Mouse (Mus musculus) mature B cell (primary cell): ENCODE results near the gene Syt7.

Experiments used
- in situ Hi-C: fragments of 300-500 bp; cut with MboI; formaldehyde crosslinking; loops from 2 replicates; pipeline ENCODE4 v1.14.3; 2019

The Syt7 gene

DNA sequence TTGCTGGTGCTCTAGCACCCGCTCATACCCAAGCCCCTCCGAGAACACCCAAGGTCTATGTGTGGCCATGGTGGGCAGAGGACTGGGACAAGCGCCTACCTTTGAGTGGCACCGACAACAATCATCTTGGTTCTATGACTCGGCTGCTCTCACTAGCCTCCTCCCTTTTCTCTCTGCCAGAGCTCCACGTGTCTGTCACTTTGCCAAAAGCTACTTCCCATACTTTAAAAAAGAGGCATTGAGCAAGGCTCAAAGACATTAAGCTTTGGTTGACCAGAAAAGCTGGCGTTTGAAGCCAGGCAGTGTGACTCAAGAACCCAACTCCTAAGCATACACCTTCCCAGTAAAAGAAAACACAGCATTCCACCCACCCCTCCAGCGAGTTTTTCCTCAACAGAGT lies 69.2 kb downstream of the Syt7 start:
- in situ Hi-C loops, result no loop called here

DNA sequence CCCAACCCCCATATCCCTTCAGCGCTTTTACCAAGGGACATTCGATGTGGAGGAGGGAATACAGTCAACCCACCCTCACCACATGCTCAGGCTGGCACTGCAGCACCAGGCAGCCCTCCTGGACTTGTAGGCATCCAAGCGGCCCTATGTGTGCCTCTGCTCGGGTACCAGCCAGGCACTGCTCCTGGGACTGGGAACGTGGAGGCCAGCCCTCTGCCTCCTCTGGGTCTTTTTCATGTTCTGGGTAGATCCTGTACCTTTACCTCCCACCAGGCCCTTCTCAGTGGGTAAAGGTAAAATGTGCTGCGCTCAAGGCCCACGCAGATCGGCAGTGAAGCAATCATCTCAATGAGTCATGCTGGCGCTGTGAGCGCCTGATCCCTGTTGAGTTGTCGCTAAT lies 71.0 kb downstream of the Syt7 start:
- in situ Hi-C loops, result no loop called here

DNA sequence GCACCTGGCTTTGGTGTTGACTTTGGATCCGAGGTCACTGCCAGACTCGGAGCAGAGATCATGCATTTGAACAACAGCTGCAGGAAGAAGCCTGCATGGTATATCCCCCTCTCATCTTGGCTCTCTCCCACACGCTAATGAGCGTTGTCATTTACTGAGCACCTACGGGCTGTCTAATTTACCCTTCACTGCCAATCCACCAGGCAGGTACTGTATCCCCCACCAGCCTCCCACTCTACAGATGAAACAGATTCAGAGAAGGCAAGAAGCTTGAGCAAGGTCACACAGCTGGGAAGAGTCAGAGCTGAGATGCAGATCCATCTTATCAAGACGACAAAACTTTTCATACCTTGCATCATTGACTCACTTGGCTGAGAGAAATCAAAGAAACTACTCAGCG lies 72.7 kb downstream of the Syt7 start:
- in situ Hi-C loops, result no loop called here

DNA sequence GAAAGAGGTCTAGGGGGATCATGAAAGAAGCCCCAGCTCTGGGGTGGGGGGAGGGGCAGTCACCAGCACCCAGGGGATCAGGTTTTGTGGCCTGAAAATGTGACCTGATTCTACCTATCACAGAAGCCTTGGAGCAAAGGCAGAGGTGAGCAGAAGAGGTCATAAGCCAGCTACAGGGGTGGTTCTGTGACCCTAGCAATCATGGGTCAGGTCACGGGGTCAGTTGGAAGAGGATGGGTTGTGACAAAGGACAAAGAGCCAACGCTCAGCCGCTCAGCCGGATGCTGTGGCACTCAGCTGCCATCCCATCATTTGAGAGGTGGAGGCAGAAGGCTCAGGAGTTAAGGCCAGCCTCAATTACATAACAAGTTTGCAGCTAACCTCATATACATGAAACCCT lies 75.5 kb downstream of the Syt7 start:
- in situ Hi-C loops, result no loop called here

DNA sequence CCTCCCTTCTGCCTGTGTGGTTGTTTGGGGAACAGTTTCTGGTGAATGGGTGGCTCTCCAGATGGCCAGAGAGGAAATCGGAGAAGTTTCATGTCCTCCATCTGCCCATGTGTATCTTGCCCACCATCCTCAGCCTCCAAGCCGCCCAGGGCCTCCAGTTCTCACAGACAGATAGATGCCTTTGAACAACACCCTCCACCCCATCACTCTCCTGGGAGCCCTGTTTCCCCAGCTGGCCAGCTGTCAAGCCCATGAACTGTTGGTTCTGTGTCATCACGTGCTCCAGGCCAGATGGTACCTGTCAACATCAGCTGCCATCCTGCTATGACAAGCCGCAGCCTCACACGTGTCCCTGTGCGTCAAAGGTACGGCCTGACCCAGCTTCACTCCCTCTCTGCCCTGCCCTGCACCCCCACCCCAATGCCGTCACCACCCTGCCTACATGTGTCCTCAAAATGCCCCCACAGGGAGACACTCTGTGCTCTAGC lies 80.3 kb downstream of the Syt7 start:
- in situ Hi-C loops, result no loop called here

DNA sequence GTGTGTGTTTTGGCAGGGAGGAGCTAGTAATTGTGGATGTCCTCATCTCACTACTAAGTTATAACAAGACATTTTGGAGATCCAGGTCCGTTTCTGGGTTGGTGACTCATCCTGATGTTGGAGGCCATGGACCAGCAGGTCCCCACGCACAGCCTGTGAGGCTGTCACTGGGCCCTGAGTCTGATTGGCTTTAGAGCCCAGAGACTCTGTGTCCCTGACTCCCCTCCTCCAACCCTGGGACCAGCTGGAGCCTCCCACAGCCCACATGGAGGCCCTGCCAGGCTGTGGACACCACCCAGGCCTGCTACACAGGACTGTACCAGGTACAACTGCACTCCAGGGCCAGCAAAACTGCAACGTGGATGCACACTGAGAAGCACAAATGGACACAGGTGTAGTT lies 84.1 kb downstream of the Syt7 start:
- in situ Hi-C loops, result no loop called here

DNA sequence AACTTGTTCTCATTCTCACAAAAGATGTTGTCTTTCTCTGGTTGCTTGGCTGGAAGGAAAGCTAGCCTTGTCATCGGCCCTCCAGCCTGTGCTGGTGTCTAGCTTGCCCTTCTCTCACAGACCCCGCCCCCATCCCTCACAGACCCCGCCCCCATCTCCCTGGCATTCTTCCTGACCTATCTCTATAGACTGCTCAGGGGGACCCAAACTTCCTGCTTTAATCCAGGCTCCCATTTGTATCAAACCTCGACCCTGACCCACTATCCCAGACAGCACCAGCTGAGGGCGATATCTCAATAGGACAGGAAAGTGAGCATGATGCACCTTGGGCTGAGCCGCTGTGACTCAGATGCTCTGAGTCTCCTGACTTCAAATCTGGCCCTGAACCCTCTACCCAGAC lies 84.9 kb downstream of the Syt7 start:
- in situ Hi-C loops, result no loop called here

DNA sequence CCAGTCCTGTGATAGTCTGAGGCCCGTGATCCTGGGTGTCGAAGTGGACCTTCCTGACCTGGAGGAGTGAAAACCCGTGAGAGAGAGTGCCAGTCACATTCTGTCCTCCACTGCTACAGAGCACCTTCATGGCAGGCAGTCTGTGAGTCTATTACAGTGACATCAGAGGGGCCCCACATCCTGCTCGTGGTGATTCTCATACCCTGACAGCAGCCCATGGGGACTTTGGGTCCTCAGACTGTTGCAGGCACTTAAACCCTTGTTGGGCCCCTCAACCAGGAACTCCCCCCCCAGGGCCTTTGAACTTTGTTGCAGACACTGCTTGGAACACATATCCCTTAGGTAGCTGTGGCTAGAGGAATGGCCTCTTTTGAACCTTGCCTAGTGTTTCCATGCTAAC lies 90.7 kb downstream of the Syt7 start:
- in situ Hi-C loops, result no loop called here

DNA sequence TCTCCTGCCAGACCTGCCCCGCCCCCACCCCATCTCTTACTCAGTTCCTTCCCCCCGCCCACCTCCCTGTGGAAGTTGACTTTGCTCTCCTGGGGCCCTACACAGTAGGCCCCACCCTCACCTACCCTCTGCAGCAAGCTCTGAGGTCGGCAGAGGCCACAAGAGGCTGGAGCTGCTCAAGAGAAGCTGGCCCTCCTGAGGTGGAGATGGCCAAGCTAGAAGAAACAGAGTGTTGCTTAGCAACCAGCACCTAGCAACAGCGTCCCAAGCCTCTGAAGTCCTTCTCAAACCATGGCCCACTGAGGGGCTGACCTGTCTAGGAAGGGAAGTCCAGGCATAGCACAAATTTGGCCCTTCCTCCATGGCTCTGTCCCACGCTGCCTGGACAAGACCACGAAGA lies 93.8 kb downstream of the Syt7 start, which contains the start of gene Ppp1r32:
Gene Ppp1r32 (minus strand): TSS at position 226 of the 400 bp plus-strand sequence.
- in situ Hi-C loops, result loop anchor here (5.0 kb wide), 1 partner anchor 40 kb away; no protein-coding TSS in a partner anchor

DNA sequence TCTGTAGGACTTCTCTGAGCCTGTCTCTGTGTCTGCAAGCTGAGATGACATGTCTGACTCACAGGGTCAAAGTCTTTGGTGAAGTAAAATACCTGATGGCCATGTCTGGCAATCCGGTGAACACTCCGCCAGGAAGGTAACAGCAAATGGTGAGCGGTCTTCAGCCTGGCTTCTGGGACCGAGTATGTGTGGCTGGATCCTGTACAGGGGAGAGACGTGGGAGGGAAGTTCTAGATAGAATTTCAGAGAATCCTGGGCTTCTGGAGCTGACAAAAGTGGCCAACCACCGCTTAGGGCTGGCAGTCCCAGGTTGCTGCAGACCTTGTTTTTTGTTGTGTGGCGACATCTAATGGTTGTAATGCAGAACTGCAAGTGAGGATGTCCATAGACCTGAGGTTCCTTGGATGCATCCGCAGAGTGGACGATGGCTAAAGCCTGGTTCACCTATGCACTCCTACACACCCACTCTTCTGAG lies 97.4 kb downstream of the Syt7 start:
- in situ Hi-C loops, result no loop called here

DNA sequence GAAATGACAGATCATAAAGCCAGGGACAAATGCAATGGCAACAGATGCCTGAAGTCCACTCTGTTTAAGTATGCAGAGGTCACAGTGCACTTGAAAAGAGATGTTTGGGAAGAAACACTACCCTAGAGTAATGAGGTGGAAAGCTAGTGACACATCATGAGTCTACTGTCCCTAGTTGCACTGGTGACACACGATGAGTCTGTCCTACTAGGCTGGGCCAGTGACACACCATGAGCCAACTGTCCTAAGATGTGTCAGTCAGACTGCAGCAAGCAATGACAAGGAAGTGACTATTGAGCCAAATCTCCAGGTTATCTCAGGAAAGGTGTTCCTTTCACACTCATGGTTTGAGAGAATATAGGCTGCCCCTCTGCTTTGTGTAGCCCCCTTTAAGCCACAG lies 106.8 kb downstream of the Syt7 start:
- in situ Hi-C loops, result no loop called here

DNA sequence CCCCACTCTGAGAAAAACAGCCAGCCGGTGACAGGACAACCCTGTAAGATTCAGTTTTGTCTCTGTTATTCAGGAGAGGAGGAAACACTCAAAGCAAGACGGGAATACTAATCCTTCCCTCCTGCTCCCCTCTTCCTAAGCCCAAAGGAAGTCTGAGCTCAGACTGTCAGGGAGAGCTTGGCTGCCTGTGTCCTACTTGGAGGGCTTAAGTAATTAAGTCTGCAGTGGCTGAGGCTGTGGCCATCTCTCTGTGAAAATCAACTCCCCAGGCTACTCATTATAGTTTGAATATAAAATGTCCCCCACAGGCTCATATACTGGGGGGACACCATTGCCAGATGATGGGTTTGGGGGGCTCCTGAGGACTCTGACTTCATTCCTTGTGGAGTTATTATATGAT lies 108.1 kb downstream of the Syt7 start:
- in situ Hi-C loops, result no loop called here

DNA sequence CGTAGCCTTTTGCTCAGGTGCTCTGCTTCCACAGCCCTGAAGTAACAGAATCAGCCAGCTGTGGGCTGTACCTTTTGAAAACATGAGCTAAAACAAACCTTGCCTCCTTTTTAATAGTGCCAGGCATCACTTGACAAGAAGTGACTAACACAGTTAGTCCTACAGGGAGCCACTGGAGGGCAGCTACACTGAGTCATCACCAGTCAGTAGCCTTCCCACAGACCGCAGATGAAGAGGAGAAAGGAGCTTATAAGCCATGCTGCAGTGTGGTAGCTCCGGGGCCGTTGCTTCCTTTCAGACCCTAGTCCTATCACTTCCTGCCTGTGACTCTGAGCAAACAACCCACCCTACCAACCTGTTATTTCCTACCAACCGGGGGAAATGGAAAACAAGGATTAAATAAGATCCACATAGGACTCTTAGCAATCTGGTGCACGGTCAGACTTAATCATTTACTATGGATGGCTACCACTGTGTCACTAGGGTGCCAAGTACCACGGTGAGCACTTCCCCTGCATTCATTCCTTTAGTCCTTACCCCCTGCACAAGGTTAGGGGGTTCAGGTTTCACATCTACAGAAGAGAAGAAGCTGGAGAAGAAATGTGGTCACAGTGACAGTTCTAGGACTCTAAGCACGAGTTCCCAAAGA lies 108.7 kb downstream of the Syt7 start:
- in situ Hi-C loops, result no loop called here

DNA sequence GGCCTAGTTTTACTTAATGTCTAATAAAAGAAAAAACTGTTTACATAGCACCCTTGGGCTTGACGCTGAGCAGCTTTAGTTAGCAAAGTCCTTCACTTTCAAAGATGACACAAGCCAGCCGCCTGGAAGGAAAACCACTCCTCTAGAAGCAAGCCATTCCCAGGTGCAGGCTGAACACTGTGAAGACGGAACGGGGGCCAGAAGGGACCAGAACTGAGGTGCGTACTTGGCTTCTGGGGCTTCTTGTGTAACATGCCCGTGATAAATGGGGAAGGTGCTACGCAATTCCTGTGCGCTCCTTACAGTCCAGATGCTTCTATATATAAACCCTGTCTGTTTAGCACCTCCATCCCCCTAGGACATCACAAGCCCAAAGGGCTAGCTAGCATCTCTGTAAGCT lies 111.7 kb downstream of the Syt7 start:
- in situ Hi-C loops, result no loop called here

DNA sequence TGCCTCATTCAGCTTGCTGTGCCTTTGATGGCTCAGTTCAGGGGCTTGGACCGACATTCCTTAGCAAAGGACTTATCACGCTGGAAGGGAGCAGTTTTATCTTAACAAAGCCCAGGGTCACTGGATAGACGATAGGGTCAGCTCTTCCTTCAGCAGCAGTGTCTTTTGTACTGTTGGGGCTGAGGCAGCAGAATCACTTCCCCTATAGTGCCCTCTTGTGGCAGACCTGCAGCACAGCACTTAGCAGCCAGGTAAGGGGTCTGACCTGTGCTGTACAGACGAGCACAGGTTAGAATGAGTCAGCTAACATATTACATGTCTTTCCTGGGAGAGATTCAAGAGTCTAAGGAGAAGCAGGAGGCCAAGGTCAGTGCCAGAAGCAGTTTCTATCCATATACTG lies 113.7 kb downstream of the Syt7 start:
- in situ Hi-C loops, result no loop called here
